Mouse (Mus musculus) forebrain, embryonic 15.5 days (tissue): ENCODE data around the gene Abca1. TPM values are rescaled to one million over a fixed set of nuclear protein-coding genes. Genes with fewer than 3 reads are reported as not detected.

ENCODE experiments used
- ATAC-seq: fragments of 200-750 bp; cut with Nextera tagmentation; replicated peaks from 2 replicates; pipeline ENCODE4 v1.8.0; 2017; ENCODE audit warnings: mild to moderate bottlenecking, moderate TSS enrichment, moderate library complexity
- H3K27ac ChIP-seq: fragments of 300-500 bp; sonication (generic); replicated peaks from 2 replicates; pipeline ENCODE4 v1.5.1; 2015; ENCODE audit warnings: mild to moderate bottlenecking, inconsistent platforms
- H3K27me3 ChIP-seq: fragments of 300-500 bp; sonication (generic); 2 replicates; pipeline ENCODE4 v1.6.1; 2015; ENCODE audit warnings: inconsistent platforms
- H3K36me3 ChIP-seq: fragments of 300-500 bp; sonication (generic); 2 replicates; pipeline ENCODE4 v1.6.1; 2015; ENCODE audit warnings: mild to moderate bottlenecking, inconsistent platforms
- H3K4me1 ChIP-seq: fragments of 300-500 bp; sonication (generic); 2 replicates; pipeline ENCODE4 v1.6.1; 2015; ENCODE audit warnings: inconsistent platforms
- H3K4me2 ChIP-seq: fragments of 300-500 bp; sonication (generic); replicated peaks from 2 replicates; pipeline ENCODE4 v1.6.1; 2015; ENCODE audit warnings: mild to moderate bottlenecking, inconsistent platforms
- H3K4me3 ChIP-seq: fragments of 300-500 bp; sonication (generic); 2 replicates; pipeline ENCODE4 v1.5.1; 2015; ENCODE audit warnings: mild to moderate bottlenecking, inconsistent platforms
- H3K9ac ChIP-seq: fragments of 300-500 bp; sonication (generic); replicated peaks from 2 replicates; pipeline ENCODE4 v1.6.1; 2015; ENCODE audit warnings: mild to moderate bottlenecking, inconsistent platforms
- H3K9me3 ChIP-seq: fragments of 300-500 bp; sonication (generic); 2 replicates; pipeline ENCODE4 v1.6.1; 2016; ENCODE audit warnings: inconsistent platforms
- WGBS: fragments of 180-500 bp; shearing (Covaris S2); methylation state at CpG from one replicate; pipeline ENCODE4 v1.1.7; 2015; ENCODE audit warnings: mixed read lengths; 5-methylcytosine and 5-hydroxymethylcytosine counted together
- polyA plus RNA-seq: library from polyadenylated mRNA; unstranded; fragments of >200 nt; fragmentation: Nextera tagmentation; extraction: Ambion mirVana; gene quantifications from 2 replicates; pipeline ENCODE4 v1.2.1, GENCODE M21; 2015

The Abca1 gene
- 10.0 and 10.2 TPM in 2 replicates for polyA plus RNA-seq

DNA sequence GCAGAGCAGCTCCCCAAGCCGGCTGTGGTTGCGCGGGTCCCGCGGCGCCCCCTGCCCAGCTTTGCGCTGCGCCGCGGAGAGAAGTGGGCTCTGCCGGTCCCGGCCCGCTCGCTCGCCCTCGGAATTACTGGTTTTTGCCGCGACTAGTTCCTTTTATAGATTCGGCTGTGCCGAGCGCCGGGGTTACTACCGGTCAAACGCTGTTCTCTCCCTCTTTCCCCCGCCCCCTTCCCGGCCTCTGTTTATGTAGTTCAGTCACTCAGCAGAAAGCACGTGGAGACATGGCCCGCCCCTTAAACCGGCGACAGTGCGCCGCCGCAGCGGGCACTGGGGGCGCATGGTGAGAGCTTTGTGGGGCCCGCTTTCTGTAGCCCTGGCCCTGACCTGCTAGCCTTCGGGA lies at the start of gene Abca1:
Gene Abca1, minus strand, starts transcription at position 129 of the 400 bp plus-strand sequence.
- WGBS = under 1% methylated on average over 37 of the region's 37 CpGs
- peak; percentile 98 for ATAC-seq
- Histone ChIP-seq H3K4me1 (peaks cover 16% of the 10 kb centered on the region), H3K9ac (peak within 1 kb of the TSS; percentile 55), H3K36me3 (no peaks in the 10 kb centered on the region), H3K4me3 (peak within 1 kb of the TSS; percentile 70), H3K27me3 (no peaks in the 10 kb centered on the region), H3K27ac (peak within 1 kb of the TSS; percentile 51), H3K9me3 (no peaks in the 10 kb centered on the region), H3K4me2 (peak within 1 kb of the TSS; percentile 66)

DNA sequence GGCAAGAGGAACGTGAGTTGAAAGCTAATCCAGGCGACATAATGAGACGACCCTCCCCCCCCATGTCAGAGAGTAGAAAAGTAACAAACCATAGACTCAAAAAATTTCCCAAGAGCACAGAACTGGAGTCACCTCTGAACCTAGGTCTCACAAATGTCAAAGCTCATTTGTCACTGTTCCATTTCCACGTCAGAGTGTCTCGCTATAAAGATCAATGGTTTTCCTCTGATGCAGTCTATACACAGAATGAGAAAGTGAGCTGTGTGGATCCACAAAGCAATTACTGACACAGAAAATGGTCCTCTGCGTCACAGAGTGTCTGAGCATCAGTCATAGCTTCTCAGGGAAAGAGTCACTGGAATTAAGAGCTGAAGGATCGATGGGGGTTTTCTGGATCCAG lies 44.8 kb upstream of the Abca1 start:
- no peaks in the 10 kb centered on the region for H3K9me3 ChIP-seq
- no peak overlapping the region for H3K27ac ChIP-seq
- no peak overlapping the region for H3K4me3 ChIP-seq
- no peaks in the 10 kb centered on the region for H3K4me1 ChIP-seq
- H3K9ac ChIP-seq = no peak overlapping the region
- WGBS = 77% methylated on average over 7 of the region's 7 CpGs
- no peaks in the 10 kb centered on the region for H3K27me3 ChIP-seq
- ATAC-seq = no peak
- no peak overlapping the region for H3K4me2 ChIP-seq
- H3K36me3 ChIP-seq = no peaks in the 10 kb centered on the region

GRCm38 (mm10) chr4:53203595-53204400 lies 44.1 kb upstream of the Abca1 start:
- H3K27me3 ChIP-seq = no peaks in the 10 kb centered on the region
- WGBS = 83% methylated on average over 15 of the region's 15 CpGs
- no peaks in the 10 kb centered on the region for H3K9me3 ChIP-seq
- no peaks in the 10 kb centered on the region for H3K36me3 ChIP-seq
- no peaks in the 10 kb centered on the region for H3K4me1 ChIP-seq
- no peak overlapping the region for H3K4me2 ChIP-seq
- H3K27ac ChIP-seq = no peak overlapping the region
- no peak overlapping the region for H3K4me3 ChIP-seq
- ATAC-seq = no peak
- no peak overlapping the region for H3K9ac ChIP-seq

- no peak overlapping the region for H3K4me2 ChIP-seq
- H3K27ac ChIP-seq = no peak overlapping the region
- H3K27me3 ChIP-seq = no peaks in the 10 kb centered on the region
- no peaks in the 10 kb centered on the region for H3K36me3 ChIP-seq
- no peak overlapping the region for H3K9ac ChIP-seq
- no peak overlapping the region for H3K4me3 ChIP-seq
- peaks cover 13% of the 10 kb centered on the region for H3K4me1 ChIP-seq
- H3K9me3 ChIP-seq = no peaks in the 10 kb centered on the region
- WGBS = 96% methylated on average over 1 of the region's 1 CpGs
- ATAC-seq = no peak
Measured at GRCm38 (mm10) chr4:53200276-53200675, 40.6 kb upstream of the Abca1 start.

GRCm38 (mm10) chr4:53197842-53198241 lies 38.1 kb upstream of the Abca1 start:
- Histone ChIP-seq H3K27me3 (no peaks in the 10 kb centered on the region), H3K4me2 (no peak overlapping the region), H3K4me1 (peaks cover 13% of the 10 kb centered on the region), H3K36me3 (no peaks in the 10 kb centered on the region), H3K9me3 (no peaks in the 10 kb centered on the region), H3K4me3 (no peak overlapping the region), H3K27ac (no peak overlapping the region), H3K9ac (no peak overlapping the region)
- ATAC-seq = no peak
- WGBS = 85% methylated on average over 4 of the region's 4 CpGs

DNA sequence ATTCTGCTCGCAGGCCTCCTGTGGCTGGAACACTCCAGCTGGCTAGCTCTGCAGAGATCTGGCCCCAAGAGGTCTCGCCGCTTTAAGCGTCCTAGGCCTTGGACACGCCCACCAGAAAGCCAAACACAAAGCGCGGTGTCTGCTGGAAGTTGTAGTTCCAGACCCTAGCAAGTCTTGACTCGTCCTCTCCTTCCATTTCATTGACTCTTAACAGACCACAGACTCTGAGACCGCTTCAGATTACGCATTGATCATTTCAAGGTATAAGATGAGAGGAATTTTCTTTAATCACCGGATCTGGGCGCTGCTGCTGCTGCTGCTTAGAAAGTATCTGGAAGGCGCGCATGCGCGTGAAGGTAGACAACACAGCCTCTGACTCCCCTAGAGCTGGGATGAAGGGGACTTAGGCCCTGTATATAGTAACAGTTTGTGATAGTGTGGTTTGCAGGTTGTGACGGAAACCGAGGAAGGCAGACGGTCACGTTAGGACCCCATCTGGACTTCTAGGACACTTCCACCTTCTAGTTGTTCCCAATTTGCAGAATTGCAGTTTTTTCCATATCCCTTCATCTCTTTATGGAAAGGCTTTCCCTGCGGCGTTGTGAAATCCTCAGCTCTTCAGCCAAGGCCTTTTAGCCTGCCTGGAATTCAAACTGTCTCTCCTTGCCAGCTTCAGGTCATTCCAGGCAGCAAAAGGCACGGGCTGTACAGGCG lies 36.5 kb upstream of the Abca1 start:
- Histone ChIP-seq H3K4me1 (peaks cover 13% of the 10 kb centered on the region), H3K27ac (peak overlapping the region; percentile 44), H3K4me3 (peak overlapping the region; percentile 50), H3K27me3 (no peaks in the 10 kb centered on the region), H3K4me2 (peak overlapping the region; percentile 43), H3K9me3 (no peaks in the 10 kb centered on the region), H3K9ac (peak overlapping the region; percentile 4; the same call in 1 of the 2 replicates), H3K36me3 (no peaks in the 10 kb centered on the region)
- peak; percentile 98 for ATAC-seq
- 15% methylated on average over 24 of the region's 24 CpGs for WGBS

DNA sequence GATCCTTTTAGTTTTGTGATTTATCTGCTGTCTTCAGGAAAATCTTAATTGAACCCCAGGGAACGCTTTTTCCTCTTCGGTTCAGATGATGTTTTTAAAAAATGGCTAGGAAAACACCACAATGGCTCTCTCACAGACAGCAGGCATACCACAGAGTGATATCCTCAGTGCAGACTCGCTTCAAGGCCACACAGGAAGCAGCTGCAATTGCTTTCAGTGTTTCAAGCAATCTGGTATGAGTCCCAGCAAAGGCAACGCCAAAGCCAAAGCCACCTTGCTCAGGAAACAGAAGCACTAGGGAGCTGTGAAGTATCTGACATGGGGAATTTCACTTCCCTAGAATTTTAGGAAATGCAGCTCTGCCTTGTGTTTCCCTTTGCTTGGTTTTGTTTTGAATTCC lies 27.4 kb upstream of the Abca1 start:
- WGBS = 48% methylated on average over 4 of the region's 4 CpGs

DNA sequence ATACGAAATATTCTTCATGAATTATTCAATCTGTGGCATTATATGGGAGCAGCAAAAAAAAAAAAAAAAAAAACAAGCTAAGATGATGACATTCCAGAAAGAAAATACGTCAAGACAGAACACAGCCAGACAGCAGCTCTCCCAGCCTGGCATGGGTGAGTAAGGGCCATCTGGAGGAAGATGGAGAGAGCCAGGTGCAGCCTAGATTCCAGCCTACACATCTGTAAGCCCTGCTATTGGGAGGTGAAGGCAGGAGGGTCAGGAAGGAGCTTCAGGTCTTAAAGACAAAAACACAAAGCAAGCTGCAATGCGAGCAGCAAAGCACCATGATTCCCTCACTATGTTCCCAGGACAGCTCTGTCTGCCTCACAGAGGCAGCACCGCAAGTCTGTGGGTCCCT lies 26.9 kb upstream of the Abca1 start:
- H3K4me1 ChIP-seq = no peaks in the 10 kb centered on the region
- peak overlapping the region; percentile 55 for H3K27ac ChIP-seq
- no peaks in the 10 kb centered on the region for H3K36me3 ChIP-seq
- WGBS = 57% methylated on average over 4 of the region's 4 CpGs
- no peak for ATAC-seq
- H3K4me3 ChIP-seq = no peak overlapping the region
- no peaks in the 10 kb centered on the region for H3K27me3 ChIP-seq
- no peak overlapping the region for H3K9ac ChIP-seq
- H3K9me3 ChIP-seq = no peaks in the 10 kb centered on the region
- H3K4me2 ChIP-seq = no peak overlapping the region

More for the DNA sequence above, 27.4 kb upstream of the Abca1 start:
- Histone ChIP-seq H3K9me3 (no peaks in the 10 kb centered on the region), H3K4me2 (no peak overlapping the region), H3K9ac (no peak overlapping the region), H3K36me3 (no peaks in the 10 kb centered on the region), H3K4me1 (no peaks in the 10 kb centered on the region), H3K27ac (peak overlapping the region; percentile 55), H3K27me3 (no peaks in the 10 kb centered on the region), H3K4me3 (no peak overlapping the region)
- ATAC-seq = no peak

DNA sequence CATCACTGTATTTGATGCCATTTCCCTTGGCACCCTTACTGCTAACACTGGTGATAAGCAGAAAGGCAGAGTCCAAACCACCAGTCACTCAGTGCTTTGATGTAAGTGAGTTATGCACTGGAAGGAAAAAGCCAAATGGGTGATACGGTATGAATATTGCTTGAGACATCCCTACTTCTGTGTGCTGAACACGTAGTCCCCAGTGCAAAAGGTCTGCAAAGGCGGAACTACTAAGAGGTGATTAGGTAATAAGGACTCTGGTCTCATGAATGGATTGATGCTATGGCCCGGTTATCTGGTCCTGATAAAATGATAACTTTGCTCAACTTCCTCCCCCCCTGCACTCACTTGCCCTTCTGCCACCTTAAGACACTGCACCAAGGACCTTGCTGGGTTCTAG lies 26.4 kb upstream of the Abca1 start:
- Histone ChIP-seq H3K4me2 (no peak overlapping the region), H3K27ac (no peak overlapping the region)
- no peak for ATAC-seq

GRCm38 (mm10) chr4:53181479-53181878 lies 21.8 kb upstream of the Abca1 start:
- no peak overlapping the region for H3K4me3 ChIP-seq
- ATAC-seq = no peak
- no peaks in the 10 kb centered on the region for H3K36me3 ChIP-seq
- no peaks in the 10 kb centered on the region for H3K9me3 ChIP-seq
- H3K27me3 ChIP-seq = no peaks in the 10 kb centered on the region
- H3K27ac ChIP-seq = no peak overlapping the region
- no peak overlapping the region for H3K9ac ChIP-seq
- H3K4me2 ChIP-seq = no peak overlapping the region
- H3K4me1 ChIP-seq = 0 out of 2 replicates have a peak, but pooled peaks cover 5% of the 10 kb centered on the region
- 83% methylated on average over 6 of the region's 6 CpGs for WGBS

More for the DNA sequence above, 26.4 kb upstream of the Abca1 start:
- no peaks in the 10 kb centered on the region for H3K36me3 ChIP-seq
- no peaks in the 10 kb centered on the region for H3K9me3 ChIP-seq
- H3K4me1 ChIP-seq = no peaks in the 10 kb centered on the region
- no peak overlapping the region for H3K9ac ChIP-seq
- no peaks in the 10 kb centered on the region for H3K27me3 ChIP-seq
- WGBS = 92% methylated on average over 4 of the region's 4 CpGs
- no peak overlapping the region for H3K4me3 ChIP-seq

GRCm38 (mm10) chr4:53179308-53179820 lies 19.7 kb upstream of the Abca1 start:
- WGBS = 84% methylated on average over 10 of the region's 10 CpGs
- Histone ChIP-seq H3K27ac (no peak overlapping the region), H3K4me2 (no peak overlapping the region), H3K4me3 (no peak overlapping the region), H3K9ac (0 out of 2 replicates have a peak overlapping the region, but pooled peaks have one; percentile 7), H3K27me3 (no peaks in the 10 kb centered on the region), H3K36me3 (no peaks in the 10 kb centered on the region), H3K4me1 (0 out of 2 replicates have a peak, but pooled peaks cover 5% of the 10 kb centered on the region), H3K9me3 (no peaks in the 10 kb centered on the region)
- no peak for ATAC-seq

- Histone ChIP-seq H3K4me3 (no peak overlapping the region), H3K4me1 (0 out of 2 replicates have a peak, but pooled peaks cover 5% of the 10 kb centered on the region), H3K9me3 (no peaks in the 10 kb centered on the region), H3K27me3 (no peaks in the 10 kb centered on the region), H3K27ac (no peak overlapping the region), H3K9ac (no peak overlapping the region), H3K36me3 (no peaks in the 10 kb centered on the region), H3K4me2 (no peak overlapping the region)
- WGBS = 90% methylated on average over 7 of the region's 7 CpGs
- ATAC-seq = no peak
Measured at GRCm38 (mm10) chr4:53178489-53178888, 18.8 kb upstream of the Abca1 start.
